Mouse (Mus musculus) MEL (cell line): ENCODE data around the gene Celsr1.

Source experiments
- CTCF ChIP-seq, 3 experiments: IDR thresholded peaks in 2 of 3; conservative IDR thresholded peaks in 1 of 3; 2 replicates each; pipeline ENCODE4 v1.5.1; 2011 to 2012; ENCODE audit warnings: low read length in 3 of 3, low read depth in 2 of 3, mild to moderate bottlenecking in 2 of 3, improper control_type of control experiment in 1 of 3, inconsistent platforms in 1 of 3, mixed read lengths in 1 of 3, moderate library complexity in 1 of 3; ENCODE audit not compliant: control insufficient read depth in 1 of 3, insufficient read depth in 1 of 3, poor library complexity in 1 of 3, severe bottlenecking in 1 of 3
- MAX ChIP-seq: IDR thresholded peaks from 2 replicates; pipeline ENCODE4 v1.6.1; 2011; ENCODE audit warnings: low read length, improper control_type of control experiment
- MAZ ChIP-seq: IDR thresholded peaks from 2 replicates; pipeline ENCODE4 v1.6.1; 2012; ENCODE audit warnings: low read depth, mild to moderate bottlenecking, inconsistent platforms, low read length, improper control_type of control experiment
- MXI1 ChIP-seq: IDR thresholded peaks from 2 replicates; pipeline ENCODE4 v1.6.1; 2011; ENCODE audit warnings: mild to moderate bottlenecking, low read depth, low read length, improper control_type of control experiment
- POLR2A ChIP-seq, 2 experiments: IDR thresholded peaks; 2 replicates each; pipeline ENCODE4 v1.6.1; 2011 to 2012; ENCODE audit warnings: low read length in 2 of 2, mild to moderate bottlenecking in 2 of 2, control low read depth in 1 of 2, improper control_type of control experiment in 1 of 2, low read depth in 1 of 2, moderate library complexity in 1 of 2; ENCODE audit not compliant: control insufficient read depth in 1 of 2, insufficient read depth in 1 of 2, poor library complexity in 1 of 2
- TAL1 ChIP-seq: IDR thresholded peaks from 2 replicates; pipeline ENCODE4 v1.6.1; 2012; ENCODE audit warnings: mild to moderate bottlenecking, inconsistent platforms, low read length, moderate library complexity, mixed read lengths

DNA sequence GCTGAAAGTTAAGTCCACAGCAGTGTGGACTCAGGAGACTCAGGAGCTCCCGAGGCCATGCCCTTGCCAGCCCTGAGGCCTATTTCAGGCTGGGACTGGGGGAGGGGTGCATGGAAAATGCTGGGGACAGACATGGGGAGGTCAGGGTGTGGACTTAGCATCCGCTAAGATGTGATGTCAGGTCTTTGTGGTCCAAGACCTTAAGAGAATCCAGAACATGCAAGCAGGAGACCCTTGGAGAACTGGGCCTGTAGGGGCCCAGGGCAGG lies 42.4 kb upstream of the Celsr1 start:
- TF ChIP-seq TAL1, result no peak
- TF ChIP-seq CTCF (IDR thresholded peaks at IDR 0.05 in 2 of 3, conservative IDR thresholded peaks at IDR 0.05 in 1 of 3; ENCODE audit: control insufficient read depth in 1 of 3, insufficient read depth in 1 of 3, low read depth in 2 of 3, low read length in 3 of 3, poor library complexity in 1 of 3, severe bottlenecking in 1 of 3), result no peak
- no peak for TF ChIP-seq MAZ
- no peak for TF ChIP-seq MAX
- TF ChIP-seq POLR2A (IDR thresholded peaks at IDR 0.05; ENCODE audit: control insufficient read depth in 1 of 2, insufficient read depth in 1 of 2, low read depth in 1 of 2, low read length in 2 of 2, poor library complexity in 1 of 2), result no peak
- TF ChIP-seq MXI1, result no peak
